Mouse (Mus musculus) lung, adult 2 months (tissue): Measurements from ENCODE around the gene Nob1. TPM values are rescaled to one million over a fixed set of nuclear protein-coding genes. Genes with fewer than 3 reads are reported as not detected.
A peak's percentile ranks its signal among the peaks of the same experiment; 100 is the strongest.

Source experiments
- DNase-seq: peaks from one replicate; pipeline ENCODE4 v3.0.0; 2022
- H3K4me1 ChIP-seq: fragments of 200-500 bp; 2 replicates; pipeline ENCODE4 v1.6.1; 2011; ENCODE audit warnings: low read length; ENCODE audit not compliant: control insufficient read depth, insufficient read depth
- H3K4me3 ChIP-seq: fragments of 200-500 bp; replicated peaks from 2 replicates; pipeline ENCODE3; 2011; ENCODE audit warnings: low read depth, mild to moderate bottlenecking, control low read depth, low read length; ENCODE audit errors: extremely low read depth
- CTCF ChIP-seq: fragments of 200-500 bp; IDR thresholded peaks from 2 replicates; pipeline ENCODE4 v1.5.1; 2011; ENCODE audit warnings: mild to moderate bottlenecking, low read length, control low read depth; ENCODE audit not compliant: insufficient read depth
- POLR2A ChIP-seq: fragments of 200-500 bp; IDR thresholded peaks from 2 replicates; pipeline ENCODE4 v1.6.1; 2011; ENCODE audit warnings: low read depth, mild to moderate bottlenecking, control low read depth, low read length, borderline replicate concordance; ENCODE audit errors: extremely low read depth
- WGBS: fragments of 180-500 bp; shearing (Covaris S2); methylation state at CpG from one replicate; pipeline ENCODE4 v1.1.7; 2018; 5-methylcytosine and 5-hydroxymethylcytosine counted together
- polyA plus RNA-seq: library from polyadenylated mRNA; depleted of rRNA; stranded (reverse); fragments of >200 nt; gene quantifications from 2 replicates; pipeline ENCODE4 v1.2.3, GENCODE M21; 2012; rRNA removed

Gene Nob1
- polyA plus RNA-seq, 1 experiment, result 21.3 TPM

- DNase-seq, result no peak
- Histone ChIP-seq H3K4me3 (no peak overlapping the region), H3K4me1 (no peaks in the 10 kb centered on the region)
- TF ChIP-seq POLR2A (no peak), CTCF (no peak)
- 35% methylated on average over 8 of the region's 8 CpGs for WGBS
Measured at GRCm38 (mm10) chr8:107389557-107389956, 35.3 kb downstream of the Nob1 start.

DNA sequence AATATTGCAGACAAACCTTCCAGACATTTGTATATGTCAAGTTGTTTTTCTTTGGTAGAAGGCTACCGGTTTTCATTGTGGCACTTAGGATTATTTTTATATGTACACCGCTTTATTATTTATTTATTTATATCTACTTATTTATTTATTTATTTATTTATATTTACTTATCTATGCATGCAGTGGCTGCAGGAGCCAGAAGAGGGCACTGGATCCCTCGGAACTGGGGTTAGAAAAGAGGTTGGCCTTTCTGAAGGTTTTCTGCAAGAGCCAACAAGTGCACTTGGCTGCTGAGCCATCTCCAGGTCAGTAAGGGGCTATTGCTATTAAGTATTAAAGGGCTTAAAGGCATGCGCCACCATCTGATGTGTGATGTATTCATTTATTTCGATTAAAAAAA lies 37.0 kb downstream of the Nob1 start:
- WGBS, result 60% methylated on average over 5 of the region's 5 CpGs
- DNase-seq, result no peak
- TF ChIP-seq POLR2A, result no peak
- TF ChIP-seq CTCF, result no peak
- Histone ChIP-seq H3K4me1 (no peaks in the 10 kb centered on the region), H3K4me3 (no peak overlapping the region)

DNA sequence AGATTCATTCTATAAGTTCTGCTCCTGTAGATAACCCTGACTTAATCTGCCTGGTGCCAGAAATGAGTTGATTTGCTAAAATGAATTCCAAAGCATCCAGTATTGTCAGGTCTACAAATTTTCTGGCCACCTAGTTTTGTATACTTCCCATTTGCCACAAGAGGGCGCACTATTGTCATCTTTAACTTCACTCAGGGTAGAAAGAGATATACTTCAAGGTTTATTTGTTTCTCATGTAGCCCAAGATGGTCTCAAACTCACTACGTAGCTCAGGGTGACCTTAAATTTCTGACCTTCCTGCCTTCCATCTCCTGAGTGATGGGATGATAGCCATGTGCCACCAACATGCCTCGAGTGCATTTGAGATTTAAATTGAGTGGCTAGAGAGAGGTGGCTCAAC lies 38.2 kb downstream of the Nob1 start:
- no peak for DNase-seq
- TF ChIP-seq CTCF, result peak; percentile 15; the same call in 1 of the 2 replicates
- TF ChIP-seq POLR2A, result no peak
- no peak overlapping the region for H3K4me3 ChIP-seq
- 19% methylated on average over 3 of the region's 3 CpGs for WGBS
- no peaks in the 10 kb centered on the region for H3K4me1 ChIP-seq

- 21% methylated on average over 5 of the region's 5 CpGs for WGBS
- TF ChIP-seq CTCF (no peak), POLR2A (no peak)
- Histone ChIP-seq H3K4me3 (no peak overlapping the region), H3K4me1 (no peaks in the 10 kb centered on the region)
- no peak for DNase-seq
Measured at GRCm38 (mm10) chr8:107386171-107386570, 38.7 kb downstream of the Nob1 start.

GRCm38 (mm10) chr8:107385063-107385462 lies 39.8 kb downstream of the Nob1 start:
- no peak for TF ChIP-seq CTCF
- no peak for TF ChIP-seq POLR2A
- no peak for DNase-seq
- no peak overlapping the region for H3K4me3 ChIP-seq
- no peaks in the 10 kb centered on the region for H3K4me1 ChIP-seq
- 83% methylated on average over 2 of the region's 2 CpGs for WGBS

DNA sequence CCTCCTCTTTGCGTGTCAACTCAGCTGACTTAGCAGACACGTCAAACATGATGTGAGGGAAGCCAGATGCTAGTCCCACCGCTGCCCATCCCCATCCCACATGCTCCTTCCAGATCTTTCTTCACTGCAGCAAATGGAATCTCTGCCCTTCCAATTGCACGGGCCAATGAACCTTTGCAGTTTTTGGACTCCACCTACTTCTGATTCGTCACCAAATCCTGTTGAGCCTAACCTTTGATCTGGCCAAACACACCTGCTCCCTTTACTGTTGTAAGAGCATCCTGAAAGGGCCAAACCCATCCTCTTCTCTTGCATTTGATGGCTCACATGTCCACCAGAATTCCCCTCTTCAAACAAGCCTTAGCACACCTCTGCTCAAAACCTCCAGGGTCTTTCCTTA lies 40.2 kb downstream of the Nob1 start:
- 31% methylated on average over 5 of the region's 5 CpGs for WGBS
- Histone ChIP-seq H3K4me1 (no peaks in the 10 kb centered on the region), H3K4me3 (no peak overlapping the region)
- DNase-seq, result no peak
- TF ChIP-seq CTCF (no peak), POLR2A (no peak)

DNA sequence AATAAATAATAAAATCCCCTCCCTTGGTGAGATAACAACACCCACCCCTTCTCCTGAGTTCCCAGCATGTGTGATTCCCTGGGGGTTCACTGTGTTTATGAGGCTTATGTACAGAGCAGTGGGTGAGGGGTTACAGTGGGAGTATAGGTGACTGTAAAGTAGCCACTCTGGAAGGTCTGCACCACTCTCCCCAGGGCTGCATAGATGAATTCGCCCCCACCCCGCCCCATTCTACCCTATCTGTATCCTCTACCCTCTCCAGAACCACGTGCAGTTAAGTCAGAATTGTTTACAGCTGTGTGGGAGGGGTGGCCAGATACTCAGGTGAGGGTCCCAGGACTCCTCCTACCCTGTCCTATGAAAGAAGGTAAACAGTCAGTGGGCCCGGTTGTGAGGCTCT lies 42.0 kb downstream of the Nob1 start:
- 67% methylated on average over 4 of the region's 4 CpGs for WGBS
- TF ChIP-seq CTCF (no peak), POLR2A (no peak)
- Histone ChIP-seq H3K4me3 (no peak overlapping the region), H3K4me1 (no peaks in the 10 kb centered on the region)
- no peak for DNase-seq

DNA sequence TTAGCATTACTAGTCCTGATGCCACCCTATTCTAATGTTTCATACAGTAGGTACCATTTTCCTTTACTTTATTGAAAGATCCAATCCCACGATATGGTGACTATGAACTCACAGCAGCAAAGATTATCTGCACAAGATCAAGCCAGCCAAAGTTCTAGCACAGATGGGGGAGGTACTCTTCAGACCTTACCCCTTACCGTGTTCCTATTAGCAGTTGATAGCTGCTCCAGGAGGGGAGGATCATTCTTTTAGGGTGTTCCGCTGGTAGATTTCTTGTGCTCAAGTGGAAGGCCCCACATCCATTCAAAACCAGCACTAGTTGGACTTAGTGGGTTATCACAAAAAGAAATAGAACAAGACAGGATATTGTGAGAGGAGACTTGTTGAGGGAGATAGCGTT lies 43.2 kb downstream of the Nob1 start:
- H3K4me3 ChIP-seq, result no peak overlapping the region
- H3K4me1 ChIP-seq, result no peaks in the 10 kb centered on the region
- 95% methylated on average over 4 of the region's 4 CpGs for WGBS
- no peak for TF ChIP-seq CTCF
- no peak for TF ChIP-seq POLR2A
- no peak for DNase-seq

DNA sequence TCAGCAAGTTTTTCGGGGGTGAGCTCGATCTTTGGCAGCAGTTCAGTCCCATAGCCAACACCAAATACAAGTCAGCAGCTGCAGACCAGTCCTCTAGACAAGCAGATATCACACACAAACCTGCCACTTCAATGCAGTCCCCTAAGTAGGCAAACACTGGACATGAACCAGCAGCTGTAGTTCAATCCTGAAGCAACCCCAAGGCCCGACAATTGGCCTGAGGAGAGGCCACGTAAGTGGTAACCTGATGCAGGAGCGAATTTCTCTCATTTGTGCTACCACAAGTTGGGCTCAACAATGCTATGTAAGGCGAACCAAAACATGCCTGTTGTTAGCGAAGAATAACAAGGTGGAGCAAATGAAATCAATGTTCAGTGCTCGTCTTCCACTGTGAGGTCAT lies 44.1 kb downstream of the Nob1 start:
- no peak for TF ChIP-seq CTCF
- TF ChIP-seq POLR2A, result no peak
- no peaks in the 10 kb centered on the region for H3K4me1 ChIP-seq
- H3K4me3 ChIP-seq, result no peak overlapping the region
- 80% methylated on average over 8 of the region's 8 CpGs for WGBS
- DNase-seq, result no peak

- Histone ChIP-seq H3K4me1 (no peaks in the 10 kb centered on the region), H3K4me3 (no peak overlapping the region)
- no peak for DNase-seq
- no peak for TF ChIP-seq POLR2A
- TF ChIP-seq CTCF, result no peak
- 91% methylated on average over 3 of the region's 3 CpGs for WGBS
Measured at GRCm38 (mm10) chr8:107377346-107377745, 47.5 kb downstream of the Nob1 start.

- H3K4me3 ChIP-seq, result no peak overlapping the region
- no peaks in the 10 kb centered on the region for H3K4me1 ChIP-seq
- TF ChIP-seq CTCF (no peak), POLR2A (no peak)
- 81% methylated on average over 4 of the region's 4 CpGs for WGBS
- no peak for DNase-seq
Measured at GRCm38 (mm10) chr8:107370311-107370710, 54.5 kb downstream of the Nob1 start.

Other genes starting within 250 kb of the Nob1 start
- 21.0 and 31.2 TPM in 2 replicates for gene Nfat5, start 131.6 kb downstream of the Nob1 start, polyA plus RNA-seq
- 4.0 and 12.8 TPM in 2 replicates for gene Nqo1, start 21.8 kb downstream of the Nob1 start, polyA plus RNA-seq
- 41.0 and 62.7 TPM in 2 replicates for gene Wwp2, start 11.3 kb upstream of the Nob1 start, polyA plus RNA-seq
- gene Psmd7, start 163.4 kb upstream of the Nob1 start, polyA plus RNA-seq, result 39.2 and 52.2 TPM in 2 replicates